Mouse (Mus musculus) forebrain, embryonic 11.5 days (tissue): Measurements from ENCODE around the gene Golph3. TPM values are rescaled to one million over a fixed set of nuclear protein-coding genes. Genes with fewer than 3 reads are reported as not detected.

ENCODE experiments used
- ATAC-seq: fragments of 200-750 bp; cut with Nextera tagmentation; replicated peaks from 2 replicates; pipeline ENCODE4 v1.8.0; 2017; ENCODE audit warnings: moderate TSS enrichment; ENCODE audit not compliant: low FRiP score
- DNase-seq: peaks from one replicate; pipeline ENCODE4 v3.0.0-alpha.2; 2017; ENCODE audit warnings: low spot score
- H3K27ac ChIP-seq: fragments of 300-500 bp; sonication (generic); 2 replicates; pipeline ENCODE4 v1.5.1; 2014; ENCODE audit warnings: low read depth, low read length
- H3K27me3 ChIP-seq: fragments of 300-500 bp; sonication (generic); 2 replicates; pipeline ENCODE4 v1.6.1; 2014; ENCODE audit warnings: mild to moderate bottlenecking, low read length, mixed read lengths; ENCODE audit not compliant: control insufficient read depth, insufficient read depth
- H3K36me3 ChIP-seq: fragments of 300-500 bp; sonication (generic); 2 replicates; pipeline ENCODE4 v1.6.1; 2014; ENCODE audit warnings: mild to moderate bottlenecking, low read length, moderate library complexity, mixed read lengths; ENCODE audit not compliant: control insufficient read depth, insufficient read depth
- H3K4me1 ChIP-seq: fragments of 300-500 bp; sonication (generic); replicated peaks from 2 replicates; pipeline ENCODE4 v1.6.1; 2014; ENCODE audit warnings: low read length, mixed read lengths; ENCODE audit not compliant: control insufficient read depth, insufficient read depth
- H3K4me2 ChIP-seq: fragments of 300-500 bp; sonication (generic); 2 replicates; pipeline ENCODE4 v1.6.1; 2014; ENCODE audit warnings: low read depth, mild to moderate bottlenecking, low read length, moderate library complexity, mixed read lengths; ENCODE audit not compliant: severe bottlenecking
- H3K4me3 ChIP-seq: fragments of 300-500 bp; sonication (generic); 2 replicates; pipeline ENCODE4 v1.5.1; 2014; ENCODE audit warnings: low read depth, low read length
- H3K9ac ChIP-seq: fragments of 300-500 bp; sonication (generic); 2 replicates; pipeline ENCODE4 v1.6.1; 2014; ENCODE audit warnings: low read length
- H3K9me3 ChIP-seq: fragments of 300-500 bp; sonication (generic); 2 replicates; pipeline ENCODE4 v1.6.1; 2016; ENCODE audit warnings: low read length, mixed read lengths; ENCODE audit not compliant: control insufficient read depth
- WGBS: fragments of 180-500 bp; shearing (Covaris S2); extraction: QIAGEN DNeasy Blood & Tissue Kit; methylation state at CpG from one replicate; pipeline ENCODE4 v1.1.7; 2014; 5-methylcytosine and 5-hydroxymethylcytosine counted together
- polyA plus RNA-seq: library from polyadenylated mRNA; unstranded; fragments of >200 nt; fragmentation: Nextera tagmentation; extraction: Ambion mirVana; gene quantifications from 2 replicates; pipeline ENCODE4 v1.2.1, GENCODE M21; 2014

The Golph3 gene
- polyA plus RNA-seq, 1 experiment from 2014 or later = 103 TPM

DNA sequence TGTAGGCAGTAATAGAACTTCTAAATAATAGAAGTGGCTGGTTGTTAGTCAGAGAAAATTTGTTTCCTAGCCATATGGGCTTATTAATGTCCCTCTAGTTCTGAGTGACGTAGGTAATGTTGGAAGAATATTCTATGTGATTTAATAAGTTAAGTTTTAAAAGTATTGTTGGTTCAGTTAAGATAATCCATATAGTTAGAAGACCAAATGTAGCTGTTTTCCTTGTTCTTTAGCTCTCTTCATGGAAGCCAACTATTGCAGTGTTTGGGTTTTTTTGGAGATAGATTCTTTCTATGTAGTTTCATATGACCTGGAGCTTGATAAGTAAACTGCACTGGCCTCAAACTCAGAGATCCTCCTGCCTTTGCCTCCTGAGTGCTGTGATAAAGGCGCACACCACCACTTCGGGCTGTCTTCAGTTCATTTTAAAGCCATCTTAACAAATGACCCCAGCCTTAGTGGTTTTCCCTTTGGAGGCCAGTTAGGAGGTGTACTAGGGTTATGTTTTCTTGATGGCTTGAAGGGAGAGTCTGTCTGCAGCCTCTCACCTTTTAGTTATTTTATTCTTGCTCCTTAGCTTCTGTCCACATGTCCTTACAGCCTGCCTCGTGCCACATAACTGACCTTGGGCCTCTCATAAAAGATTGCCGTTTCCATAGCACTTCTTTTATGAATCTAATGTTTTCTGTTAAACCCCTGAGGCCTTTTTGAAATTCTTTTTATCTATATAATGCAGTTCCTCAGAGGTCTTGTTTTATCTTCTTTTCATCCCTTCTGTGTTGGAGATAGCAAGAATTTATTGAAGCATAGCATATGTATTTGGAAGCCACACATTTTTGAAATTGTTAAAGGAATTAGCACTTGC lies 19.5 kb downstream of the Golph3 start:
- peaks cover 2% of the 10 kb centered on the region; the same call in 1 of the 2 replicates for H3K4me1 ChIP-seq
- no peaks in the 10 kb centered on the region for H3K36me3 ChIP-seq
- DNase-seq (no peak), ATAC-seq (peak; percentile 46; the same call in 1 of the 2 replicates)
- no peak overlapping the region for H3K4me2 ChIP-seq
- H3K9ac ChIP-seq = no peak overlapping the region; the same call in 1 of the 2 replicates
- H3K9me3 ChIP-seq = no peaks in the 10 kb centered on the region
- no peaks in the 10 kb centered on the region for H3K27me3 ChIP-seq
- 31% methylated on average over 5 of the region's 5 CpGs for WGBS
- no peak overlapping the region for H3K4me3 ChIP-seq
- peak overlapping the region; percentile 55; the same call in 1 of the 2 replicates for H3K27ac ChIP-seq

DNA sequence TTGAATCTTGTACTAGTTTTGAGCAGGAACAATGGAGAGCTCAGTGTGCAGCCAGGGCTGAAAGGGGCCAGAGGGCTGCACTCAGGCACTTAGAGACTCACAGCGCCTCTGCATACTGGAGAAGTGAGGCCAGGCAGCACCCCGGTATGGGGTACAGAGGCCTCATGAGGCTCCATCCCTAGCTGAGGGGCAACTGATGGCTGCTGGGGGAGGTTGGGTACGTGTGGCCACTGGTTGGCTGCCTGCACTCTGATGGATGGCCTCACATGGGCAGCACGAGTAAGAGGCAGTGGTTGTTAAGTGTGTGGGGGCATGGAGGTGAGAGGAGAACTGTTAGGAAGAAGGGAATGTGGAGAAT lies 20.1 kb downstream of the Golph3 start:
- DNase-seq (peak; percentile 59), ATAC-seq (peak; percentile 91)
- Histone ChIP-seq H3K27ac (peak overlapping the region; percentile 55), H3K4me2 (no peak overlapping the region), H3K9me3 (no peaks in the 10 kb centered on the region), H3K36me3 (no peaks in the 10 kb centered on the region), H3K9ac (peak overlapping the region; percentile 28), H3K27me3 (no peaks in the 10 kb centered on the region), H3K4me3 (no peak overlapping the region), H3K4me1 (peaks cover 2% of the 10 kb centered on the region; the same call in 1 of the 2 replicates)
- 12% methylated on average over 4 of the region's 4 CpGs for WGBS

DNA sequence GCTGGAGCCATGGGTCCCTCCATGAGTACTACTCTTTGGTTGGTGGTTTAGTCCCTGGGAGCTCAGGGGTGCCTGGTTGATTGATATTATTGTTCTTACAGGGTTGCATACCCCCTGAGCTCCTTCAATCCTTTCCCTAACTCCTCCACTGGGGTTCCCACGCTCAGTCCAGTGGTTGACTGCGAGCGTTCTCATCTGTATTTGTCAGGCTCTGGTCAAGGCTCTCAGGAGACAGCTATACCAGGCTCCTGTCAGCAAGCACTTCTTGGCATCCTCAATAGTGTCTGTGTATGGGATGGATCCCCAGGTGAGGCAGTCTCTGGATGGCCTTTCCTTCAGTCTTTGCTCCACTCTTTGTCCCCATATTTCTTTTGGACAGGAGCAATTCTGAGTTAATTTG lies 25.7 kb downstream of the Golph3 start:
- DNase-seq = no peak
- Histone ChIP-seq H3K4me1 (no peaks in the 10 kb centered on the region), H3K36me3 (peaks cover 2% of the 10 kb centered on the region), H3K9me3 (no peaks in the 10 kb centered on the region), H3K27me3 (no peaks in the 10 kb centered on the region), H3K4me3 (no peak overlapping the region), H3K27ac (no peak overlapping the region), H3K4me2 (no peak overlapping the region), H3K9ac (no peak overlapping the region)
- ATAC-seq = no peak
- WGBS = 93% methylated on average over 3 of the region's 3 CpGs

DNA sequence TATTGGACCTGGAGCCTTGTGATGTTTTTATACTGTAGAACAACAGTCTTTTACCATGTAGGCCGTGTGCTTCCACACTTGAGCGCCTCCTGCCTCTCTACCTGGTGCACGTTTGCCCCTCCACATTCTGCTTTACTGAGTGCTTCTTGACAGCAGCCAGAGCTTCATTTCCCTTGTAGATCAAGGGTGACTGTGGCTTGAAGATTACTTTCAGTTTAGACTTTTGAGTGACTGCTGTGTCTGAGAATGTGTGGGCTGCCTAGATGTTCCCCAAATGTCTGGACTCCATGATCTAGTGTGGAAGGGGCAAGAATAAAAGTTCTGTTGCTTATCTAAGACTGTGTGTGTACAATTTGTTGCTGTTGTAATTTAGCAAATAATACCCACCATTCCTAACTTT lies 27.7 kb downstream of the Golph3 start:
- no peaks in the 10 kb centered on the region for H3K4me1 ChIP-seq
- ATAC-seq (no peak), DNase-seq (no peak)
- WGBS = 89% methylated on average over 3 of the region's 3 CpGs
- no peaks in the 10 kb centered on the region for H3K27me3 ChIP-seq
- H3K9ac ChIP-seq = no peak overlapping the region
- H3K4me3 ChIP-seq = no peak overlapping the region
- no peak overlapping the region for H3K4me2 ChIP-seq
- H3K27ac ChIP-seq = no peak overlapping the region
- no peaks in the 10 kb centered on the region for H3K9me3 ChIP-seq
- H3K36me3 ChIP-seq = peaks cover 8% of the 10 kb centered on the region

DNA sequence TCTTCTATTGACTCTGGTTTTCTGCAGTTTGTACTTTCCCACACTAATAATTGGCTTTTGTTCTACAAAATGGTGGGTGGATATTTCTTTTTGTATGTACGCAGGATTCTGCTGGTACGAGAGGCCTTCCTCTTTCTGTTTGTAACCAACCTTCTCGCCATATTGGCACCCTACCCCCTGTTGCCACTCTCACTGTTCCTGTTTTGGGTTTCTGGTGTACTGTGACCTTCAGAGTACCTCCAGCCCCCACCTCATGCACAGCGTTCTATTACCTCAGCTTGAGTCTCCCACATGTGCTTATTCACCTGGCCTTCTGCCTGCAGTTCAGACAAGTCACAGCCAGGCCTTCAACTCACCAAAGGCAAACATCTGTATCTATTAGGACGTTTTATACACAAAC lies 28.6 kb downstream of the Golph3 start:
- DNase-seq = no peak
- H3K27ac ChIP-seq = no peak overlapping the region
- H3K9me3 ChIP-seq = no peaks in the 10 kb centered on the region
- H3K4me2 ChIP-seq = no peak overlapping the region
- WGBS = 92% methylated on average over 5 of the region's 5 CpGs
- ATAC-seq = no peak
- no peak overlapping the region for H3K9ac ChIP-seq
- H3K27me3 ChIP-seq = no peaks in the 10 kb centered on the region
- no peak overlapping the region for H3K4me3 ChIP-seq
- peaks cover 10% of the 10 kb centered on the region for H3K36me3 ChIP-seq
- H3K4me1 ChIP-seq = no peaks in the 10 kb centered on the region

DNA sequence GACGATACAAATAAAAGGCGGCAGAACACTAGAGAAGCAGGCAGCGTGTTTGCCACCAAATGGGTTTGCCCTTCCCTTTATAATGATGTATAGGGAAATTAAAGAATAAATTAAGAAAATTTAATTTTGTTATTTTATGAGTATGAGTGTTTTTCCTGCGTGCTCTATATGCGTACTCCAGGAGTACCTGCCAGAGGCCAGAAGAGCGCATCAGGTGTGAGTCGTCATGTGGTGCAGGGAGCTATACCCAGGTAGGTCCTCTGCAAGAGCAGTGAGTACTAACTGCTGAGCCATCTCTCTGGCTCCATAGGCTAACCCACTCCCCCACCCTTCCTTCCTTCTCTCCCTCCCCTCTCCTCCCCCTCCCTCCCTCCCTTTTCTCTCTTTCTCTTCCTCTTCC lies 30.2 kb downstream of the Golph3 start:
- no peak for ATAC-seq
- WGBS = 97% methylated on average over 7 of the region's 7 CpGs

DNA sequence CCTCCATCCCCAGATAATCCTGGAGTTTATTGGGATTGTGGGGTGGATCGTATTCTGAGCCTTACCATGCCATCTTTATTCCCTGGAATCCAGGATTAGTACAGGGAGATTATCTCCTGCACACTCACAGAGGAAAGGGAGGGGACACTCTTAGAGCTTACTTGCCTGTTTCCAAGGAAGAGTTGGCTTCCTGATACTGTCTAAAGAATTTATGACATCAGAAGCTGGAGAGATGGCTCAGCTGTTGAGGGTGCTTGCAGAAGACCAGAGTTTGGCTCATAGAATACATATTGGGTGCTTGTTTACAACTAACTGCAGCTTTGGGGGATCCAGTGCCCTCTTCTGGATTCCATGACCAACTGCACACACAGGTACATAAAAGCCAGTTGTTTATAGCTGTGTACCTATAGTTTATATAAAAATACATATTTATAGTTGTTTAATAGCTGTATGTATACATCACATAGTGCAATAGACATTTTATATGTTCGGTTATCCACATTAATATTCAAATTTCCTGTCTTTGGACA lies 33.1 kb downstream of the Golph3 start:
- Histone ChIP-seq H3K4me2 (no peak overlapping the region), H3K9me3 (no peaks in the 10 kb centered on the region), H3K4me3 (no peak overlapping the region), H3K27me3 (no peaks in the 10 kb centered on the region), H3K27ac (no peak overlapping the region), H3K9ac (no peak overlapping the region), H3K36me3 (peaks cover 10% of the 10 kb centered on the region), H3K4me1 (no peaks in the 10 kb centered on the region)
- 94% methylated on average over 2 of the region's 2 CpGs for WGBS
- ATAC-seq = no peak
- DNase-seq = no peak

More for the DNA sequence above, 30.2 kb downstream of the Golph3 start:
- Histone ChIP-seq H3K4me2 (no peak overlapping the region), H3K4me3 (no peak overlapping the region), H3K9me3 (no peaks in the 10 kb centered on the region), H3K4me1 (no peaks in the 10 kb centered on the region), H3K27ac (no peak overlapping the region), H3K27me3 (no peaks in the 10 kb centered on the region), H3K36me3 (peaks cover 10% of the 10 kb centered on the region), H3K9ac (no peak overlapping the region)
- no peak for DNase-seq

DNA sequence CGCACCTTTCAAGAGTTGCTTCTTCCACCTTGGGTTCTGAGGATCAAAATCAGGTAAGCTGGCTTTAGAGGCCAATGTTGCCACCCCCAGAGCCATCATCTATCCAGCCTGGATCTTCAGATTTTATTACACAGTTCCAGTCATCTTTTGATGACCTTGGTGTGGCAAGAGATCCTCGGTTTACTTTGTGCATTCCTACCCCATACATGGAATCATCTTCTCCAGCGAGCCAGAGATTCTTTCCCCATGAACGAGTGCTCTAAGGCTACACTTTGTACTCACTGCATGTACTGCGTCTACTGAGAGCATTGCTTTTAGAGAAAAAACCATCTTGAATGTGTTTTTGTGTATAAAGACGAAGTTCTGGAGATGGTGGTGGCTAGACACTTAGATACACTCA lies 34.0 kb downstream of the Golph3 start:
- H3K36me3 ChIP-seq = peaks cover 8% of the 10 kb centered on the region; the same call in 1 of the 2 replicates
- no peak overlapping the region for H3K4me2 ChIP-seq
- no peak for DNase-seq
- H3K9me3 ChIP-seq = no peaks in the 10 kb centered on the region
- no peak for ATAC-seq
- H3K4me3 ChIP-seq = no peak overlapping the region
- WGBS = 89% methylated on average over 6 of the region's 6 CpGs
- no peaks in the 10 kb centered on the region for H3K27me3 ChIP-seq
- H3K9ac ChIP-seq = no peak overlapping the region
- no peak overlapping the region for H3K27ac ChIP-seq
- H3K4me1 ChIP-seq = no peaks in the 10 kb centered on the region
